Mouse (Mus musculus) hematopoietic multipotent progenitor cell, adult 10-12 weeks (in vitro differentiated cells): ENCODE data around the gene Lingo3. TPM values are rescaled to one million over a fixed set of nuclear protein-coding genes. Genes with fewer than 3 reads are reported as not detected.

Experiments used
- polyA plus RNA-seq: library from polyadenylated mRNA; stranded (reverse); fragments of >175 nt; gene quantifications from 2 replicates; pipeline ENCODE4 v1.2.3, GENCODE M21; 2012; ENCODE audit warnings: low replicate concordance

The Lingo3 gene
- polyA plus RNA-seq: 0.04 TPM in 1 of 2 replicates, not detected in the other

DNA sequence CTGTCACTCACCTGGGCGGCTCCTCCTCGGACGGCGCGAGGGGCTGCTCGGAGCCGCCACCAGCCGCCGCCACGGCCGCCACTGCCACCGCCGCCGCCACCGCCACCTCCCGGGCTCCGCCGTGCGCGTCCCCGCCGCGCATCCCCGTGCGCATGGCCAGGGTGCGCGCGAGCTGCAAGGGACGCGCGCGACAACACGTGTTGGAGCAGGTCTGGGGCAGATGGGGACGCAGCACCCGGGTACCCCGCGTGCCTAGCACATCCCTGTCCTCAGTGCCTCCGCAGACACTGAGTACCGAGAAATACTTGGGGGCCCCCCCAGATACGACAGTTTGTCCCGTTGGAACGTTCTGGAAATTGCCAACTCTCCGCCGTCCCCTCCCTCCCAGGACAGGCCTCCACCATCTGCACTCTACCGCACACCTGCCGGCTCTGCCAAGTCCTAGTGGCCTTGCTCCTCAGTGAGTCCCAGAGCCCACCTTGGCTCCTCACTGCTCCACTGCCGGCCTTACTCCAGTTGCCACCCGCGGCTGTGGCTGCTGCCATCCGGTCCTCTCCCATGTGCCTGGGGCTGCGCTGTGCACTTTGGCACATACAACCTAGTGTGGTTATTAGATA lies at the start of gene Lingo3:
Gene Lingo3 (minus strand): TSS at position 109 of the 617 bp plus-strand sequence.

GRCm38 (mm10) chr10:80871581-80871980 lies 27.7 kb upstream of the Lingo3 start, which contains the start of gene Tmprss9:
Tmprss9 (plus strand) TSS chr10:80871848.

GRCm38 (mm10) chr10:80854913-80855748 lies 11.3 kb upstream of the Lingo3 start, which contains the start of the genes Lsm7 and Sppl2b:
Lsm7 (minus strand) TSS chr10:80855209.
Sppl2b (plus strand) TSS chr10:80855275.

GRCm38 (mm10) chr10:80826151-80827062 lies 17.4 kb downstream of the Lingo3 start, which contains the start of gene Oaz1:
Oaz1 (plus strand) TSS chr10:80826656.

GRCm38 (mm10) chr10:80813366-80813765 lies 30.5 kb downstream of the Lingo3 start, which contains the start of gene Jsrp1:
Jsrp1 (minus strand) TSS chr10:80813498.

DNA sequence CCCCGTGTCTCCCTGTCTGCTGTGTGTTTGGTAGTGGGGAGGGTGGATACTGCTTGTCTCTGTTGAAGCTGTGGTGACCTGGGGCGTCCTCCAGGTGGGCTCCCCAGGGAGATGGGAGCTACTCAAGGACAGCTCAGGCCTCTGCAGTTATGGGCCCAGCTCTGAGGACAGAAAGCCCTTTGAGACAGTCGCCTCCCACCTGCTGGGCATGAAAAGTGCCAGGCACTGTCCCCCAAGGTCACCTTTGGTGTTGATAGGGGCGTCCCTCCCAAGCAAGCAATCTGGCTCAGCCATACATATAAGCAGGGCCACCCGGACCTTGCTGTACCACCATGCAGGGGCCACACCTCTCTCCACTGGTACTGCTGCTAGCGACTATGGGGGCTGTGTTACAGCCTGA lies 38.9 kb downstream of the Lingo3 start, which contains the start of gene Amh:
Gene Amh (plus strand): TSS at position 328 of the 400 bp plus-strand sequence.

GRCm38 (mm10) chr10:80798150-80799006 lies 45.5 kb downstream of the Lingo3 start, which contains the start of the genes Sf3a2 and Plekhj1:
Sf3a2 (plus strand) TSS chr10:80798198.
Plekhj1 (minus strand) TSS chr10:80798626.

Other genes with a start within 250 kb of the Lingo3 start
- gene Scamp4, start 241.2 kb downstream of the Lingo3 start, polyA plus RNA-seq: 98.1 and 109 TPM in 2 replicates
- gene Adat3, start 241.2 kb downstream of the Lingo3 start, polyA plus RNA-seq: 14.8 and 42.0 TPM in 2 replicates
- 0.94 and 4.2 TPM in 2 replicates for gene Gm49322, start 238.0 kb downstream of the Lingo3 start, polyA plus RNA-seq
- 480 and 641 TPM in 2 replicates for gene Csnk1g2, start 221.2 kb downstream of the Lingo3 start, polyA plus RNA-seq
- gene Btbd2, start 187.0 kb downstream of the Lingo3 start, polyA plus RNA-seq: 79.6 and 100 TPM in 2 replicates
- 710 and 986 TPM in 2 replicates for gene Mknk2, start 165.9 kb downstream of the Lingo3 start, polyA plus RNA-seq
- gene Mob3a, start 142.1 kb downstream of the Lingo3 start, polyA plus RNA-seq: 101 and 135 TPM in 2 replicates
- 65.5 and 73.9 TPM in 2 replicates for gene Izumo4, start 141.9 kb downstream of the Lingo3 start, polyA plus RNA-seq
- gene Ap3d1, start 101.8 kb downstream of the Lingo3 start, polyA plus RNA-seq: 42.2 and 65.5 TPM in 2 replicates
- 80.4 and 136 TPM in 2 replicates for gene Dot1l, start 88.8 kb downstream of the Lingo3 start, polyA plus RNA-seq
- gene Sf3a2, start 45.8 kb downstream of the Lingo3 start, polyA plus RNA-seq: 321 and 932 TPM in 2 replicates
- 209 and 238 TPM in 2 replicates for gene Plekhj1, start 45.4 kb downstream of the Lingo3 start, polyA plus RNA-seq
- 1.1 and 3.0 TPM in 2 replicates for gene Amh, start 38.8 kb downstream of the Lingo3 start, polyA plus RNA-seq
- not detected in 2 replicates for gene Jsrp1, start 30.5 kb downstream of the Lingo3 start, polyA plus RNA-seq
- gene Oaz1, start 17.4 kb downstream of the Lingo3 start, polyA plus RNA-seq: 1,467 and 1,742 TPM in 2 replicates
- gene Lsm7, start 11.2 kb upstream of the Lingo3 start, polyA plus RNA-seq: 51.6 and 117 TPM in 2 replicates
- gene Sppl2b, start 11.2 kb upstream of the Lingo3 start, polyA plus RNA-seq: 75.7 and 79.0 TPM in 2 replicates
- gene Tmprss9, start 27.8 kb upstream of the Lingo3 start, polyA plus RNA-seq: not detected in 2 replicates
- gene Timm13, start 56.9 kb upstream of the Lingo3 start, polyA plus RNA-seq: 115 and 162 TPM in 2 replicates
- gene Lmnb2, start 74.2 kb upstream of the Lingo3 start, polyA plus RNA-seq: 14.5 and 18.6 TPM in 2 replicates
- 32.8 and 53.4 TPM in 2 replicates for gene Gadd45b, start 86.0 kb upstream of the Lingo3 start, polyA plus RNA-seq
- 0.51 and 0.75 TPM in 2 replicates for gene Gng7, start 170.9 kb upstream of the Lingo3 start, polyA plus RNA-seq
- not detected in 2 replicates for gene Diras1, start 181.6 kb upstream of the Lingo3 start, polyA plus RNA-seq
- 20.4 and 23.3 TPM in 2 replicates for gene Slc39a3, start 193.4 kb upstream of the Lingo3 start, polyA plus RNA-seq
- 104 and 170 TPM in 2 replicates for gene Sgta, start 216.1 kb upstream of the Lingo3 start, polyA plus RNA-seq
- gene Thop1, start 226.0 kb upstream of the Lingo3 start, polyA plus RNA-seq: 20.3 and 22.9 TPM in 2 replicates